Mouse (Mus musculus) thymus, adult 2 months (tissue): Measurements from ENCODE around the gene Fgf6.

Experiments
- CTCF ChIP-seq: fragments of 200-500 bp; IDR thresholded peaks from 2 replicates; pipeline ENCODE4 v1.5.1; 2012; ENCODE audit warnings: mild to moderate bottlenecking, control low read depth, low read length, moderate library complexity, borderline replicate concordance; ENCODE audit not compliant: control insufficient read depth, poor library complexity, insufficient read depth; ENCODE audit errors: extremely low read depth
- POLR2A ChIP-seq: fragments of 200-500 bp; IDR thresholded peaks from 2 replicates; pipeline ENCODE4 v1.6.1; 2012; ENCODE audit warnings: mild to moderate bottlenecking, low read length, control low read depth, moderate library complexity; ENCODE audit not compliant: control insufficient read depth, poor library complexity, insufficient read depth; ENCODE audit errors: extremely low read depth

DNA sequence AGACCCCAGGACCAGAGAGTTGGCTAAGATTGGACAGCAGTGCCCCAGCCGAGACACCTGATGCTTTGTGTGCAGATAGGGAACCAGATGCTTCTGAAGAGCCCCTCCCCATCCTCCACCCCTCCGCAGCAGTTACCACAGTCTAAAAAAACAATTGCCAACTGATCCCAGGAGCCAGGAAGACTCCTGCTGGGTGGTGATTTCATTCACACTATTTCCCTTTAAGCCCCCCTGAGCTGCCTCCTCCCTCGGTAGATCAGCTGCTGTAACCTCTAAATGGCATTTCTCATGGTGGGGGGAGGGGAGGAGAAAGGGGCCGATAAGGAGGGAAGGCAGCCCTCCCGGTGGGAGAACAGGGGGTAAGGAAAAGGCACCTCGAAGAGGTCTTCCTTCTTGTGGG lies 3.9 kb downstream of the Fgf6 start:
- TF ChIP-seq POLR2A, result no peak
- TF ChIP-seq CTCF, result no peak
